Mouse (Mus musculus): ENCODE results near the gene Cdc37l1.

- TF ChIP-seq CTCF (IDR thresholded peaks at IDR 0.05), result no peak
- no peak for TF ChIP-seq POLR2A (IDR thresholded peaks at IDR 0.05; ENCODE audit: insufficient read depth, low read depth, low read length)
These were observed 62.6 kb downstream of the Cdc37l1 start for GRCm38 (mm10) chr19:29052786-29053185.
